Mouse (Mus musculus): ENCODE data around the gene 1810037I17Rik. TPM values are rescaled to one million over a fixed set of nuclear protein-coding genes. Genes with fewer than 3 reads are reported as not detected.
"Not testable (repeated sequence)": the region's sequence is repeated elsewhere in the genome, so short reads cannot be mapped to it uniquely, and the experiment has no call there.

1810037I17Rik gene
- total RNA-seq, 2 experiments from 2014 or later = 21.1 to 24.7 TPM

- intact Hi-C loops (cut with DNase I) = no loop called here
- no peak for DNase-seq
Observed at GRCm38 (mm10) chr3:122923147-122923546, 856 bp upstream of the 1810037I17Rik start.

- no peak for DNase-seq
- intact Hi-C loops (cut with DNase I) = loop anchor here (10.0 kb wide), 1 partner anchor 425 kb away; no protein-coding TSS in a partner anchor
Observed at GRCm38 (mm10) chr3:122929723-122930122, 5.7 kb downstream of the 1810037I17Rik start.

GRCm38 (mm10) chr3:122932466-122932865, 8.5 kb downstream of the 1810037I17Rik start:
- intact Hi-C loops (cut with DNase I) = loop anchor here (10.0 kb wide), 1 partner anchor 422 kb away; no protein-coding TSS in a partner anchor

GRCm38 (mm10) chr3:122937176-122937575, 13.2 kb downstream of the 1810037I17Rik start:
- DNase-seq = not testable (repeated sequence)
- intact Hi-C loops (cut with DNase I) = loop anchor here (2.0 to 10.0 kb wide), 2 partner anchors 166 to 418 kb away; no protein-coding TSS in a partner anchor

More at GRCm38 (mm10) chr3:122932466-122932865, 8.5 kb downstream of the 1810037I17Rik start:
- DNase-seq = no peak

- DNase-seq = peak in 1 of 2 experiments; percentile 40
- intact Hi-C loops (cut with DNase I) = loop anchor here (10.0 kb wide), 1 partner anchor 416 kb away; no protein-coding TSS in a partner anchor
Observed at GRCm38 (mm10) chr3:122939215-122939614, 15.2 kb downstream of the 1810037I17Rik start.

GRCm38 (mm10) chr3:122943387-122943890, 19.4 kb downstream of the 1810037I17Rik start:
- intact Hi-C loops (cut with DNase I) = no loop called here
- DNase-seq = no peak

GRCm38 (mm10) chr3:122950129-122950528, 26.1 kb downstream of the 1810037I17Rik start:
- no peak for DNase-seq
- intact Hi-C loops (cut with DNase I) = no loop called here

GRCm38 (mm10) chr3:122964301-122964700, 40.3 kb downstream of the 1810037I17Rik start:
- intact Hi-C loops (cut with DNase I) = no loop called here
- no peak for DNase-seq

GRCm38 (mm10) chr3:122968391-122968790, 44.4 kb downstream of the 1810037I17Rik start:
- no peak for DNase-seq
- intact Hi-C loops (cut with DNase I) = no loop called here

- DNase-seq = no peak
- intact Hi-C loops (cut with DNase I) = no loop called here
Observed at GRCm38 (mm10) chr3:122972126-122972822, 48.3 kb downstream of the 1810037I17Rik start.

- no peak for DNase-seq
- intact Hi-C loops (cut with DNase I) = no loop called here
Observed at GRCm38 (mm10) chr3:122974833-122975232, 50.8 kb downstream of the 1810037I17Rik start.

GRCm38 (mm10) chr3:122975363-122975762, 51.4 kb downstream of the 1810037I17Rik start:
- no peak for DNase-seq
- intact Hi-C loops (cut with DNase I) = no loop called here

Other genes starting within 250 kb of the 1810037I17Rik start
- 1 to 10 TPM; 1.6 to 1.9 TPM for gene Pde5a, start 195.3 kb upstream of the 1810037I17Rik start, total RNA-seq (2021)
- gene Fabp2, start 29.1 kb upstream of the 1810037I17Rik start, total RNA-seq (2021) = not detected
- gene Gm10959, start 4.8 kb upstream of the 1810037I17Rik start, total RNA-seq (2021) = not detected
- gene Usp53, start 60.3 kb downstream of the 1810037I17Rik start, total RNA-seq (2021) = 10 to 100 TPM in 1 of 2 experiments, 1 to 10 TPM in 1; 8.4 to 11.1 TPM
- 100 to 1,000 TPM; 209 to 515 TPM for gene Myoz2, start 110.8 kb downstream of the 1810037I17Rik start, total RNA-seq (2021)